Mouse (Mus musculus) thymus, adult 2 months (tissue): ENCODE measurements around the gene Gm28048.

Source experiments
- CTCF ChIP-seq: fragments of 200-500 bp; IDR thresholded peaks from 2 replicates; pipeline ENCODE4 v1.5.1; 2012; ENCODE audit warnings: mild to moderate bottlenecking, control low read depth, low read length, moderate library complexity, borderline replicate concordance; ENCODE audit not compliant: control insufficient read depth, poor library complexity, insufficient read depth; ENCODE audit errors: extremely low read depth
- POLR2A ChIP-seq: fragments of 200-500 bp; IDR thresholded peaks from 2 replicates; pipeline ENCODE4 v1.6.1; 2012; ENCODE audit warnings: mild to moderate bottlenecking, low read length, control low read depth, moderate library complexity; ENCODE audit not compliant: control insufficient read depth, poor library complexity, insufficient read depth; ENCODE audit errors: extremely low read depth

DNA sequence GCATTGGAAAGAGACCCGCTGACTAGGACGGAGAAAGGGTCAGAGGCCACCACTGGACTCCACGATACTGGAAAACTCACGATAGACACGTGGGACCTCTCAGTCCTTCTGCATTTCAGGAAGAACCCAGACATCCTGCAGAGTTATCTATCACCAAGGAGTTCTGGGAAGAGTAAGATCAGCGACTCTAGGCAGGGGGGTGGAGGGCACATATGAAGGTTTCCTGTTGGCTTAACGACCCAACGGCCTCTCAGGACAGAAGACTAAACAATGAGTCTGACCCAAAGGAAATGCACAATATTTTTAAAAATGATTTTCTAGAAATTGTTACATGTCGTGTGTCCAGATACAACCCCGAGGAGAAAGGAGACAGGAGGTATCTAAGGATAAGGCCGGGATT is 150.0 kb downstream of the Gm28048 start:
- TF ChIP-seq CTCF = no peak
- TF ChIP-seq POLR2A = no peak
